Mouse (Mus musculus) B cell, adult (primary cell): ENCODE data around the gene Fndc4. TPM values are rescaled to one million over a fixed set of nuclear protein-coding genes. Genes with fewer than 3 reads are reported as not detected.

Source experiments
- total RNA-seq: library from RNA; stranded (reverse); gene quantifications from 4 replicates; pipeline ENCODE4 v1.2.4, GENCODE M21; 2023; ENCODE audit not compliant: inconsistent age

Gene Fndc4
- 1.00 to 4.6 TPM (median 2.9 TPM) in 4 replicates for total RNA-seq

GRCm38 (mm10) chr5:31295606-31296141 is at the start of gene Fndc4:
Gene Fndc4, minus strand, starts transcription at chr5:31296080.

GRCm38 (mm10) chr5:31297047-31297757 is 1.3 kb upstream of the Fndc4 start, which contains the start of gene Gckr:
Gene Gckr, plus strand, starts transcription at chr5:31297443.

GRCm38 (mm10) chr5:31290521-31291360 is 5.1 kb downstream of the Fndc4 start, which contains the start of gene Ift172:
Gene Ift172, minus strand, starts transcription at chr5:31291116.

GRCm38 (mm10) chr5:31251541-31252101 is 44.3 kb downstream of the Fndc4 start, which contains the start of gene Krtcap3:
Gene Krtcap3, plus strand, starts transcription at chr5:31251691.

Other genes starting within 250 kb of the Fndc4 start
- 34.7 to 50.5 TPM (median 41.7 TPM) in 4 replicates for gene Atraid, start 247.8 kb downstream of the Fndc4 start, total RNA-seq
- gene Slc5a6, start 247.2 kb downstream of the Fndc4 start, total RNA-seq, result 9.7 to 14.3 TPM (median 10.6 TPM) in 4 replicates
- gene Cad, start 241.3 kb downstream of the Fndc4 start, total RNA-seq, result 57.4 to 64.3 TPM (median 61.9 TPM) in 4 replicates
- gene Dnajc5g, start 189.8 kb downstream of the Fndc4 start, total RNA-seq, result not detected in 4 replicates
- 0.22 to 1.9 TPM (median 0.54 TPM) in 3 of 4 replicates, not detected in the other for gene Slc30a3, start 187.8 kb downstream of the Fndc4 start, total RNA-seq
- not detected in 4 replicates for gene Trim54, start 179.4 kb downstream of the Fndc4 start, total RNA-seq
- not detected in 4 replicates for gene Ucn, start 157.3 kb downstream of the Fndc4 start, total RNA-seq
- 16.5 to 23.3 TPM (median 19.8 TPM) in 4 replicates for gene Mpv17, start 141.8 kb downstream of the Fndc4 start, total RNA-seq
- gene Gm29609, start 116.2 kb downstream of the Fndc4 start, total RNA-seq, result 3.2 to 5.6 TPM (median 4.2 TPM) in 4 replicates
- 171 to 195 TPM (median 190 TPM) in 4 replicates for gene Gtf3c2, start 115.9 kb downstream of the Fndc4 start, total RNA-seq
- 74.9 to 85.8 TPM (median 84.0 TPM) in 4 replicates for gene Snx17, start 102.9 kb downstream of the Fndc4 start, total RNA-seq
- 33.8 to 58.0 TPM (median 38.8 TPM) in 4 replicates for gene Eif2b4, start 102.7 kb downstream of the Fndc4 start, total RNA-seq
- 62.3 to 67.0 TPM (median 65.8 TPM) in 4 replicates for gene Zfp513, start 93.8 kb downstream of the Fndc4 start, total RNA-seq
- gene Ppm1g, start 75.4 kb downstream of the Fndc4 start, total RNA-seq, result 154 to 202 TPM (median 169 TPM) in 4 replicates
- gene Nrbp1, start 55.2 kb downstream of the Fndc4 start, total RNA-seq, result 314 to 335 TPM (median 321 TPM) in 4 replicates
- 2.1 TPM in 1 of 4 replicates, not detected in the others for gene Gm9970, start 54.8 kb downstream of the Fndc4 start, total RNA-seq
- 24.1 to 29.7 TPM (median 27.2 TPM) in 4 replicates for gene Krtcap3, start 44.4 kb downstream of the Fndc4 start, total RNA-seq
- gene Ift172, start 5.0 kb downstream of the Fndc4 start, total RNA-seq, result 41.2 to 51.7 TPM (median 48.7 TPM) in 4 replicates
- gene Gckr, start 1.4 kb upstream of the Fndc4 start, total RNA-seq, result 0.35 TPM in 1 of 4 replicates, not detected in the others
- gene Zfp512, start 156.4 kb upstream of the Fndc4 start, total RNA-seq, result 35.6 to 38.0 TPM (median 36.5 TPM) in 4 replicates
- 1.6 to 2.4 TPM (median 1.9 TPM) in 4 replicates for gene 4930548H24Rik, start 189.7 kb upstream of the Fndc4 start, total RNA-seq
- gene Gpn1, start 198.7 kb upstream of the Fndc4 start, total RNA-seq, result 49.8 to 59.9 TPM (median 54.2 TPM) in 4 replicates
- 75.1 to 77.4 TPM (median 75.4 TPM) in 4 replicates for gene Slc4a1ap, start 230.9 kb upstream of the Fndc4 start, total RNA-seq
- gene Supt7l, start 231.7 kb upstream of the Fndc4 start, total RNA-seq, result 24.9 to 32.1 TPM (median 27.0 TPM) in 4 replicates